Mouse (Mus musculus): ENCODE results near the gene Tssk4.

Tssk4 gene

GRCm38 (mm10) chr14:55643060-55643907, 6.7 kb upstream of the Tssk4 start, which contains the start of gene Tm9sf1:
Gene Tm9sf1 (minus strand): TSS chr14:55643806.
- DNase-seq (ENCODE audit: low spot score), result peak; percentile 89

- DNase-seq (ENCODE audit: low spot score), result no peak
Observed at GRCm38 (mm10) chr14:55644261-55644888, 5.6 kb upstream of the Tssk4 start.

GRCm38 (mm10) chr14:55651528-55651927, 1.5 kb downstream of the Tssk4 start:
- DNase-seq (ENCODE audit: low spot score), result no peak

GRCm38 (mm10) chr14:55656935-55657334, 7.0 kb downstream of the Tssk4 start:
- no peak for DNase-seq (ENCODE audit: low spot score)

GRCm38 (mm10) chr14:55658011-55658410, 8.0 kb downstream of the Tssk4 start:
- DNase-seq (ENCODE audit: low spot score), result no peak

GRCm38 (mm10) chr14:55659960-55660573, 10.1 kb downstream of the Tssk4 start, which contains the start of gene Mdp1:
Gene Mdp1 (minus strand): TSS chr14:55660508.
- DNase-seq (ENCODE audit: low spot score), result peak; percentile 80

- DNase-seq (ENCODE audit: low spot score), result no peak
Observed at GRCm38 (mm10) chr14:55660636-55661035, 10.7 kb downstream of the Tssk4 start.

- DNase-seq (ENCODE audit: low spot score), result no peak
Observed at GRCm38 (mm10) chr14:55671486-55671832, 21.5 kb downstream of the Tssk4 start.

- DNase-seq (ENCODE audit: low spot score), result peak; percentile 85
Observed at GRCm38 (mm10) chr14:55671833-55672740, 22.1 kb downstream of the Tssk4 start, which contains the start of the genes Gmpr2 and Nedd8. Gene Gmpr2 (plus strand): TSS chr14:55671941. Gene Nedd8 (minus strand): TSS chr14:55672124.

- no peak for DNase-seq (ENCODE audit: low spot score)
Observed at GRCm38 (mm10) chr14:55672741-55673060, 22.7 kb downstream of the Tssk4 start.

GRCm38 (mm10) chr14:55677615-55678014, 27.6 kb downstream of the Tssk4 start:
- no peak for DNase-seq (ENCODE audit: low spot score)

GRCm38 (mm10) chr14:55681160-55682117, 31.5 kb downstream of the Tssk4 start, which contains the start of gene Tinf2:
Gene Tinf2 (minus strand): TSS chr14:55681820.
- peak; percentile 90 for DNase-seq (ENCODE audit: low spot score)

GRCm38 (mm10) chr14:55682118-55682493, 32.1 kb downstream of the Tssk4 start:
- DNase-seq (ENCODE audit: low spot score), result no peak

GRCm38 (mm10) chr14:55689433-55689832, 39.4 kb downstream of the Tssk4 start:
- DNase-seq (ENCODE audit: low spot score), result no peak

GRCm38 (mm10) chr14:55697226-55697625, 47.2 kb downstream of the Tssk4 start:
- no peak for DNase-seq (ENCODE audit: low spot score)

- DNase-seq (ENCODE audit: low spot score), result no peak
Observed at GRCm38 (mm10) chr14:55701131-55701530, 51.1 kb downstream of the Tssk4 start.
